ENCODE assay signal across 8 mouse cellular contexts in the genomic region with DNA sequence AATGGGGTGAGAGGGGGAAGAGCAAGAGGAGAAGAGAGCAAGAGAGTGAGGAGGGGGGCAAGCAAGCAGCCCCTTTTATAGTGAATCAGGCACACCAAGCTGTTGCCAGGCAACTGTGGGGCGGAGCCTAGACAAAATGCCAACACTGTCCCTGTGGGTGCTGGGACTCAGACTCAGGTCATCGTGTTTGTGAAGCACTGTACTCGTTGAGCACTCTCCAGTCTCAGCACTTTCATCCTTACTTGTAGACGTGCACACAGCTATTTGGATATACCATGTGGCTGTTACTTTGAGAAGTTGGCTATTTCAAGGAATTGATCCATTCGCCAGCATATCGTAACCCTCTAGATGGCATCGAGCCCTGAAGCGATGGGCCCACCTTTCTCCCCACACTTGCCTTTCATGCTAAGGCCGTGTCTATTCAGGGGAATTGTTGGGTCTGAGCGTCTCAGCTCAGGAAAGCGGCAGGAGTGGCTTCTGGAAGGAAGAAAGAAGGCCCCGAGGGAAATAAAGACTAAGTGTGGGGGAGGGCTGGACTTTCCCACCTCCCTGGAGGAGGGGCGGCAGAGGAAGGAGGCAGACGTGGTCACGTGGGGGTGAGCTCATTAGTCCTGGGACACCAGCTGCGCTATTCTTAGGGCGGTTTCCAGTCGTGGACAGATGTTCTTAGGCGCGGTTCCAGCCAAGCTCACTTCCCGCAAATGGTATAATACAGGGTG. TPM values are rescaled to one million over a fixed set of nuclear protein-coding genes. Genes with fewer than 3 reads are reported as not detected.
DNase-seq lines count a peak whose midpoint lies in the region; ATAC-seq and TF ChIP-seq lines count a peak whose summit lies in the region.

No protein-coding gene starts in this region.

- TF ChIP-seq POLR2A in CH12.LX (IDR thresholded peaks at IDR 0.05; ENCODE audit: low read depth, low read length) = peak; percentile 61
- TF ChIP-seq POLR2A in cerebellum, adult 2 months (IDR thresholded peaks at IDR 0.05; ENCODE audit: borderline replicate concordance, insufficient read depth, low read length) = no peak

- H3K4me3 ChIP-seq in CH12.LX (replicated peaks in 1 of 3; ENCODE audit: low read depth in 2 of 3, low read length in 2 of 3, poor library complexity in 1 of 3) = peak overlapping the region; percentile 55 to 68 (median 66)
- peak overlapping the region; percentile 14 for H3K4me3 ChIP-seq in forebrain, embryonic 12.5 days (replicated peaks)
- H3K4me3 ChIP-seq in cerebellum, adult 2 months (replicated peaks; ENCODE audit: insufficient read depth, low read depth, low read length) = no peak overlapping the region

- H3K36me3 ChIP-seq in CH12.LX (replicated peaks in 1 of 2; ENCODE audit: control insufficient read depth in 1 of 2, insufficient read depth in 1 of 2, low read length in 1 of 2) = peaks cover 0 to 34% of the 10 kb centered on the region in 2 experiments
- H3K36me3 ChIP-seq in forebrain, embryonic 12.5 days (replicated peaks) = peaks cover 8% of the 10 kb centered on the region; the same call in 1 of the 2 replicates

- H3K9ac ChIP-seq in CH12.LX (ENCODE audit: insufficient read depth, low read depth) = peak overlapping the region; percentile 75
- peak overlapping the region; percentile 56 for H3K9ac ChIP-seq in forebrain, embryonic 12.5 days

- ATAC-seq in forebrain, embryonic 12.5 days (ENCODE audit: low FRiP score) = peak; percentile 77

- peak overlapping the region; percentile 67 for H3K4me2 ChIP-seq in CH12.LX (ENCODE audit: insufficient read depth, low read depth, poor library complexity, severe bottlenecking)
- peak overlapping the region; percentile 58 for H3K4me2 ChIP-seq in forebrain, embryonic 12.5 days

- H3K9me3 ChIP-seq in CH12.LX (replicated peaks; ENCODE audit: low read length) = peaks cover 5% of the 10 kb centered on the region
- no peaks in the 10 kb centered on the region for H3K9me3 ChIP-seq in forebrain, embryonic 12.5 days

- TF ChIP-seq RAD21 in CH12.LX (IDR thresholded peaks at IDR 0.05; ENCODE audit: low read depth, low read length) = no peak; the same call in 1 of the 2 replicates

- peaks cover 23% of the 10 kb centered on the region for H3K79me2 ChIP-seq in CH12.LX (replicated peaks; ENCODE audit: control insufficient read depth, extremely low read depth, insufficient read depth, poor library complexity, severe bottlenecking)

- peak; percentile 84 for TF ChIP-seq EP300 in CH12.LX (IDR thresholded peaks at IDR 0.05; ENCODE audit: low read length)

- intact Hi-C loops in heart, postnatal 36 days (cut with DNase I) = loop anchor here (1.0 kb wide), 3 partner anchors 16 to 34 kb away; no protein-coding TSS in a partner anchor

- H3K27ac ChIP-seq in CH12.LX (ENCODE audit: insufficient read depth, low read depth) = peak overlapping the region; percentile 85
- H3K27ac ChIP-seq in forebrain, embryonic 12.5 days = peak overlapping the region; percentile 98
- H3K27ac ChIP-seq in cerebellum, adult 2 months (ENCODE audit: insufficient read depth, low read length) = no peak overlapping the region

- dilution Hi-C loops in CH12.LX (cut with MboI; ENCODE audit: extremely low pct_ligation_motif_present, extremely low pct_unique_long_range_greater_than_20kb, low sequenced_read_pairs) = no loop called here

- peak; percentile 94 for DNase-seq in CH12.LX (ENCODE audit: extremely low read depth)
- peak; percentile 82 for DNase-seq in adrenal gland, postnatal 10 days
- peak; percentile 90 to 91 for DNase-seq in heart, postnatal 36 days
- DNase-seq in left cerebral cortex, adult 11 months (ENCODE audit: low spot score) = peak; percentile 53
- DNase-seq in lung, postnatal 4 days = peak; percentile 89 to 92
- peak; percentile 45 to 56 for DNase-seq in right cerebral cortex, adult 2 months (ENCODE audit: low spot score in 2 of 2)
- DNase-seq in cerebellum, adult 2 months = no peak

- H3K27me3 ChIP-seq in CH12.LX (replicated peaks) = no peaks in the 10 kb centered on the region
- H3K27me3 ChIP-seq in forebrain, embryonic 12.5 days = no peaks in the 10 kb centered on the region
- no peaks in the 10 kb centered on the region for H3K27me3 ChIP-seq in cerebellum, adult 2 months (ENCODE audit: control insufficient read depth, insufficient read depth, low read length)

- 1% methylated on average over 21 of the region's 21 CpGs for WGBS in forebrain, embryonic 12.5 days
- 42% methylated on average over 21 of the region's 21 CpGs for WGBS in cerebellum, adult 2 months

- in situ Hi-C loops in CH12.LX (cut with MboI; ENCODE audit: low pct_ligation_motif_present, low pct_unique_long_range_greater_than_20kb, low sequenced_read_pairs) = no loop called here

- H3K4me1 ChIP-seq in CH12.LX (ENCODE audit: control insufficient read depth in 1 of 2, insufficient read depth in 2 of 2) = peaks cover 28 to 71% of the 10 kb centered on the region in 2 experiments
- H3K4me1 ChIP-seq in forebrain, embryonic 12.5 days = peaks cover 85% of the 10 kb centered on the region
- peaks cover 71% of the 10 kb centered on the region for H3K4me1 ChIP-seq in cerebellum, adult 2 months (ENCODE audit: control insufficient read depth, insufficient read depth, low read length)

- no peak for TF ChIP-seq CTCF in CH12.LX (conservative IDR thresholded peaks at IDR 0.05 in 1 of 2, IDR thresholded peaks at IDR 0.05 in 1 of 2; ENCODE audit: low read depth in 2 of 2, low read length in 2 of 2)
- no peak for TF ChIP-seq CTCF in cerebellum, adult 2 months (IDR thresholded peaks at IDR 0.05; ENCODE audit: borderline replicate concordance, insufficient read depth, low read depth, low read length)

TF ChIP-seq in CH12.LX, 34 proteins besides CTCF, POLR2A, EP300 and RAD21 (continues in another document):
- TF ChIP-seq CHD2 (IDR thresholded peaks at IDR 0.05; ENCODE audit: low read length) (peak; percentile 95), IRF4 (IDR thresholded peaks at IDR 0.05; ENCODE audit: low read depth, low read length) (peak; percentile 86), ZNF384 (IDR thresholded peaks at IDR 0.05; ENCODE audit: low read depth, low read length) (peak; percentile 33; the same call in 1 of the 2 replicates), MAFK (IDR thresholded peaks at IDR 0.05; ENCODE audit: insufficient replicate concordance, low read length) (no peak), BHLHE40 (IDR thresholded peaks at IDR 0.05; ENCODE audit: low read depth, low read length) (peak; percentile 97), NELFE (IDR thresholded peaks at IDR 0.05; ENCODE audit: low read depth, low read length) (peak; percentile 31; the same call in 1 of the 2 replicates), PAX5 (IDR thresholded peaks at IDR 0.05; ENCODE audit: low read length) (no peak), MXI1 (IDR thresholded peaks at IDR 0.05; ENCODE audit: low read depth, low read length) (peak; percentile 82), TCF12 (IDR thresholded peaks at IDR 0.05; ENCODE audit: low read depth, low read length) (peak; percentile 91), USF1 (IDR thresholded peaks at IDR 0.05; ENCODE audit: low read depth, low read length) (peak; percentile 94), MAX (IDR thresholded peaks at IDR 0.05; ENCODE audit: low read length) (peak; percentile 93), ZKSCAN1 (IDR thresholded peaks at IDR 0.05; ENCODE audit: borderline replicate concordance, low read depth, low read length) (no peak), GABPA (IDR thresholded peaks at IDR 0.05; ENCODE audit: insufficient replicate concordance, low read depth, low read length) (no peak), ETS1 (conservative IDR thresholded peaks at IDR 0.05; ENCODE audit: low read depth, low read length) (peak; percentile 96), NRF1 (IDR thresholded peaks at IDR 0.05; ENCODE audit: low read depth, low read length) (no peak; the same call in 1 of the 2 replicates), JUND (conservative IDR thresholded peaks at IDR 0.05; ENCODE audit: low read depth, low read length) (peak; percentile 25; the same call in 1 of the 2 replicates), POLR2AphosphoS2 (IDR thresholded peaks at IDR 0.05; ENCODE audit: low read depth, low read length) (no peak), RCOR1 (conservative IDR thresholded peaks at IDR 0.05; ENCODE audit: low read depth, low read length) (peak; percentile 81; the same call in 1 of the 2 replicates), SIN3A (IDR thresholded peaks at IDR 0.05; ENCODE audit: low read length) (peak; percentile 77), HCFC1 (IDR thresholded peaks at IDR 0.05; ENCODE audit: low read depth, low read length) (peak; percentile 55), MYC (IDR thresholded peaks at IDR 0.05; ENCODE audit: low read depth, low read length) (peak; percentile 35; the same call in 1 of the 2 replicates), CHD1 (IDR thresholded peaks at IDR 0.05; ENCODE audit: low read depth, low read length) (no peak), ZMIZ1 (IDR thresholded peaks at IDR 0.05; ENCODE audit: low read depth, low read length) (peak; percentile 33; the same call in 1 of the 2 replicates), MEF2A (IDR thresholded peaks at IDR 0.05; ENCODE audit: borderline replicate concordance, low read depth, low read length) (peak; percentile 96), E2F4 (IDR thresholded peaks at IDR 0.05; ENCODE audit: insufficient replicate concordance, low read depth, low read length) (no peak), JUN (IDR thresholded peaks at IDR 0.05; ENCODE audit: insufficient read depth, low read depth, low read length) (peak; percentile 78), MAZ (IDR thresholded peaks at IDR 0.05; ENCODE audit: low read depth, low read length) (peak; percentile 76), ZC3H11A (IDR thresholded peaks at IDR 0.05; ENCODE audit: low read depth, low read length) (no peak), USF2 (conservative IDR thresholded peaks at IDR 0.05; ENCODE audit: low read depth, low read length) (peak; percentile 95)

RNA-seq across cellular contexts. Expression of gene Trak1, which starts 16.5 kb away (rescaled TPM):
- total RNA-seq in CH12.LX (2012; rRNA removed) (16.5 and 18.1 TPM in 2 replicates), CH12.LX (2014; rRNA removed) (7.0 and 8.2 TPM in 2 replicates)
- 24.6 and 28.6 TPM in 2 replicates for polyA plus RNA-seq in CH12.LX (2012; ENCODE audit: insufficient read length, low read depth)
- 100 to 1,000 TPM in 1 of 2 experiments, 10 to 100 TPM in 1; 84.0 to 117 TPM for total RNA-seq in adrenal gland, postnatal 10 days (2021)
- 41.2 and 45.3 TPM in 2 replicates for polyA plus RNA-seq in forebrain, embryonic 12.5 days (2016; fragmentation: Nextera tagmentation; extraction: Ambion mirVana)
- 100 to 1,000 TPM; 305 to 315 TPM for total RNA-seq in heart, postnatal 36 days (2021)
- 103 TPM in 2 replicates for polyA plus RNA-seq in cerebellum, adult 2 months (2012; rRNA removed)

RNA-seq across cellular contexts. Expression of gene Ulk4, which starts 36.8 kb away (rescaled TPM):
- total RNA-seq in CH12.LX (2012; rRNA removed) (18.5 and 23.3 TPM in 2 replicates), CH12.LX (2014; rRNA removed) (1.4 and 1.6 TPM in 2 replicates)
- 11.0 and 25.8 TPM in 2 replicates for polyA plus RNA-seq in CH12.LX (2012; ENCODE audit: insufficient read length, low read depth)
- 1 to 10 TPM; 1.6 to 3.5 TPM for total RNA-seq in adrenal gland, postnatal 10 days (2021)
- 179 and 182 TPM in 2 replicates for polyA plus RNA-seq in forebrain, embryonic 12.5 days (2016; fragmentation: Nextera tagmentation; extraction: Ambion mirVana)
- total RNA-seq in heart, postnatal 36 days (2021) = under 1 TPM; 0.17 to 0.46 TPM
- 2.1 and 2.5 TPM in 2 replicates for polyA plus RNA-seq in cerebellum, adult 2 months (2012; rRNA removed)

Comparison
In these comparisons a context has a peak if more than half of its experiments do, and no peak if none do; other contexts are left out.
1. DNase-seq: peak in CH12.LX (single experiment), adrenal gland, postnatal 10 days (single experiment), heart, postnatal 36 days (2 of 2), left cerebral cortex, adult 11 months (single experiment), lung, postnatal 4 days (2 of 2) and right cerebral cortex, adult 2 months (2 of 2); none in cerebellum, adult 2 months (0 of 2).
2. RNA of gene Trak1, which starts 16.5 kb away (total RNA-seq): 305 to 315 TPM in heart, postnatal 36 days and 84.0 to 117 TPM in adrenal gland, postnatal 10 days; 7.0 to 18.1 TPM in CH12.LX; every median in the first group is over 4 times any median in the second.